Mouse (Mus musculus) neural tube, embryonic 12.5 days (tissue): ENCODE measurements at regions not wholly inside any gene's neighbourhood (a gene's known extent, or its start where the extent isn't known, plus 50 kb on each side); places are given as distances from the start of the nearest gene placed in this dataset.

Experiments
- ATAC-seq: fragments of 200-750 bp; cut with Nextera tagmentation; 2 replicates; pipeline ENCODE4 v1.8.0; 2017; ENCODE audit warnings: low read depth, mild to moderate bottlenecking, moderate TSS enrichment, moderate library complexity; ENCODE audit not compliant: low FRiP score
- H3K27ac ChIP-seq: fragments of 300-500 bp; sonication (generic); 2 replicates; pipeline ENCODE4 v1.5.1; 2016
- H3K27me3 ChIP-seq: fragments of 300-500 bp; sonication (generic); replicated peaks from 2 replicates; pipeline ENCODE4 v1.6.1; 2016; ENCODE audit warnings: mild to moderate bottlenecking
- H3K36me3 ChIP-seq: fragments of 300-500 bp; sonication (generic); 2 replicates; pipeline ENCODE4 v1.6.1; 2016; ENCODE audit warnings: mild to moderate bottlenecking
- H3K4me1 ChIP-seq: fragments of 300-500 bp; sonication (generic); 2 replicates; pipeline ENCODE4 v1.6.1; 2016
- H3K4me2 ChIP-seq: fragments of 300-500 bp; sonication (generic); replicated peaks from 2 replicates; pipeline ENCODE4 v1.6.1; 2016; ENCODE audit warnings: mild to moderate bottlenecking
- H3K4me3 ChIP-seq: fragments of 300-500 bp; sonication (generic); 2 replicates; pipeline ENCODE4 v1.5.1; 2016
- H3K9ac ChIP-seq: fragments of 300-500 bp; sonication (generic); 2 replicates; pipeline ENCODE4 v1.6.1; 2016; ENCODE audit warnings: mild to moderate bottlenecking
- H3K9me3 ChIP-seq: fragments of 300-500 bp; sonication (generic); 2 replicates; pipeline ENCODE4 v1.6.1; 2016; ENCODE audit warnings: mild to moderate bottlenecking
- WGBS: fragments of 180-500 bp; shearing (Covaris S2); methylation state at CpG from one replicate; pipeline ENCODE4 v1.1.7; 2016; 5-methylcytosine and 5-hydroxymethylcytosine counted together

DNA sequence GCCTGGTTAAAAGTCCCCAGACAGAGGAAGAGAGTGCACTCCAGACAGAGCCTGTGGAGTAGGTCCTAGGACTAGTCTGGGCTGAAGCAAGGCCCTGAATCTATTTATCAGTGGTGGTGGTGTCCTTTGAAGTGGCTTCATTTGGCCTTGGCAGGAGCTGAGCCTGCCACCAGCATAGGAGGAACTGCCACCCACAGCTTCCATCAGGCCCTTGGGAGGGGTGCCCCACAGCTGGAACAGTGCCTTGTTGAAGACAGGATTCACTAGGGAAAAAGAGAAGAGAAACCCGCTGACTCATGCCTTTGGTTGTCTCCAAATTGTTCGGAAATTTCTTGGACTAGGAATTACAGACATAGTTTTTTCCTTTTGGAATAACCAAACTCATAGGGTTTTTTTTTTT is 574.6 kb downstream of the Gsdmc2 start:
- 90% methylated on average over 2 of the region's 2 CpGs for WGBS
- no peak overlapping the region for H3K27ac ChIP-seq
- H3K9ac ChIP-seq, result no peak overlapping the region
- no peak overlapping the region for H3K4me3 ChIP-seq
- H3K27me3 ChIP-seq, result no peaks in the 10 kb centered on the region
- no peak for ATAC-seq
- H3K4me2 ChIP-seq, result no peak overlapping the region
- H3K4me1 ChIP-seq, result no peaks in the 10 kb centered on the region
- no peaks in the 10 kb centered on the region for H3K9me3 ChIP-seq
- H3K36me3 ChIP-seq, result no peaks in the 10 kb centered on the region

DNA sequence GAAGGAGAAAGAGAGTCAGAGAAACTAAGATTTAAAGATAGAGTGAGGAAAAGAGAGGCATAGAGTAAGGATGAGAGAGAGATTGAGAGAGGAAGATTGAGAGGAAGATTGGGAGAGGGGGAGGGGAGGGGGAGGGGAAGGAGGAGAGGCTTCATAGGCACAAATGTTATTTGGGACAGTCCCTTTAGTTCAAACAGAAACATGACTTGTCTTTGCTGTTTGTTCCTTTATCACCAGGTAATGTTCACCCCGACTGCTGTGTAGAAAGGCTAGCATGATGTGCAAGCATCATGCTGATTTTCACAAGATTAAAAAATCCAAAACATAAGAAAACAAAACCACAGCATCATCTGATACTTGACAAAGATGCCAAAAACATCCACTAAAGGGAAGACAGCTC is 579.1 kb downstream of the Gsdmc2 start:
- 91% methylated on average over 1 of the region's 1 CpGs for WGBS
- Histone ChIP-seq H3K4me2 (no peak overlapping the region), H3K27me3 (no peaks in the 10 kb centered on the region), H3K36me3 (no peaks in the 10 kb centered on the region), H3K9ac (no peak overlapping the region), H3K4me1 (no peaks in the 10 kb centered on the region), H3K9me3 (no peaks in the 10 kb centered on the region), H3K27ac (no peak overlapping the region), H3K4me3 (no peak overlapping the region)
- no peak for ATAC-seq

DNA sequence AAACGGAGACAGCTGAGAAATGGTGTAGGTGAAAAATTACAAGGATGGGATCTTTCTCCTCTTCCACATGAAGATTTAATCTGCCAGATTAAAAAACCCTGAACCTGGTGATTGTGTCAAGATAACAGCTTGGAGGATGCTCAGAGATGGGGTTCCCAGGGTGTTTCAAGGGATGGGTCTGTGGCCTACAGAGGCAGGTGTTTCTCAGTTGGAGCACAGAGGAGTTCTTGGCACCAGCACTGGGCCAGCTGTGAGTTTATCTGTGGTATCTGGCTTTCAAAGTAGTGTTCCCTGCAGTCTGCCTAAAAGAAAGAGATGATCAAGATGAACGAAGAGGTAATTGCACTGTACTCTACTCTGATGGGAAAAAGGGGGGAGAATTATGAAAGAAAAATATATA is 589.2 kb downstream of the Gsdmc2 start:
- WGBS, result 80% methylated on average over 2 of the region's 2 CpGs
- ATAC-seq, result no peak
- H3K9ac ChIP-seq, result no peak overlapping the region
- no peaks in the 10 kb centered on the region for H3K9me3 ChIP-seq
- H3K27me3 ChIP-seq, result no peaks in the 10 kb centered on the region
- H3K36me3 ChIP-seq, result no peaks in the 10 kb centered on the region
- no peak overlapping the region for H3K4me2 ChIP-seq
- H3K4me3 ChIP-seq, result no peak overlapping the region
- no peaks in the 10 kb centered on the region for H3K4me1 ChIP-seq
- H3K27ac ChIP-seq, result no peak overlapping the region

DNA sequence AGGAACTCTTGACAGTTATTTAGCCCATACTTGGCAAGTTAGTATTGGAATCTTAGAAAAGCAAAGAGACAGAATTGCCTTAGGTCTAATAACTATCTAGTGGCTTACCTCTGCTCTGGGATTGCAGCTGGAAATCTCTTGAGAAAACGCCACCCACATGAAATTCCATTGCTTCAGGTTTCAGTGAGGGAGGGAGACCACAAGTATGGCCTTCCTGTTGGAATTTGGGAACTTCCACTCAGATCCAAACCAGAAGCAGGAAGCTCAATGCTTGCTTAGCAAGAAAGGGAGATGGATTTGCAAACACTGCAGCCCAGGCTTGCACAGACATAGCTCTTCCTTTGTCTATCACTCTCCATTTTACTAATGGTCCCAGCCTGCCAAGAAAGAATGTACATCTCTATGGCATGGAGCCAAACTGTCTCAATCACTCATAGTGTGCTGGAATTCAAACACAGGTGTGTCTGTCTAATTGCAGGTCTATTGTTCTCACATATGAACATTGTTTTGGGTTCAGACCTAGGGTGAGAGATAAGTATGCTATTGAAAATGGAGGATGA is 592.1 kb downstream of the Gsdmc2 start:
- no peak for ATAC-seq
- Histone ChIP-seq H3K36me3 (no peaks in the 10 kb centered on the region), H3K9me3 (no peaks in the 10 kb centered on the region), H3K4me3 (no peak overlapping the region), H3K27ac (no peak overlapping the region), H3K4me2 (no peak overlapping the region), H3K9ac (no peak overlapping the region), H3K4me1 (no peaks in the 10 kb centered on the region), H3K27me3 (no peaks in the 10 kb centered on the region)
- 81% methylated on average over 1 of the region's 1 CpGs for WGBS

DNA sequence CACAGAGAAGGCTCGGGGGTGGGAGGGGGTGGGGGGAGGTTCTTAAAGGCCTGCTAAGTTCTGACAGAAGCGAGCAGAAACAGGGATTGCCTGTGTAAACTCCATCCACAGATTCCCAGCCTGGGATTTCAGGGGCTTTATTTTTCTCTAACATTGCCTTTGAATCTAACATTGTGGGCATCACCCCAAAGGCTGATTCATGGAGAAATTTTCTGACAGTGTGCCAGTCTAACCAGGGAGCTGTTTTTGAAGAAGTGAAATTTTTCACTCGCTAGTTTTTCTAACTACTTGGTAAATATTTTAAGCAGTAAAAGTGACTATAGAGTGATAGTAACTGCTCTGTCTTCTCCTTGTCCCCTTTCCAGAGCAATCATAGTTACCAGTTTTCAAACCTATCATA is 606.4 kb downstream of the Gsdmc2 start:
- Histone ChIP-seq H3K4me2 (no peak overlapping the region), H3K27me3 (no peaks in the 10 kb centered on the region), H3K9ac (no peak overlapping the region), H3K4me3 (no peak overlapping the region), H3K27ac (no peak overlapping the region), H3K4me1 (no peaks in the 10 kb centered on the region), H3K9me3 (no peaks in the 10 kb centered on the region), H3K36me3 (no peaks in the 10 kb centered on the region)
- 73% methylated on average over 3 of the region's 3 CpGs for WGBS
- no peak for ATAC-seq

DNA sequence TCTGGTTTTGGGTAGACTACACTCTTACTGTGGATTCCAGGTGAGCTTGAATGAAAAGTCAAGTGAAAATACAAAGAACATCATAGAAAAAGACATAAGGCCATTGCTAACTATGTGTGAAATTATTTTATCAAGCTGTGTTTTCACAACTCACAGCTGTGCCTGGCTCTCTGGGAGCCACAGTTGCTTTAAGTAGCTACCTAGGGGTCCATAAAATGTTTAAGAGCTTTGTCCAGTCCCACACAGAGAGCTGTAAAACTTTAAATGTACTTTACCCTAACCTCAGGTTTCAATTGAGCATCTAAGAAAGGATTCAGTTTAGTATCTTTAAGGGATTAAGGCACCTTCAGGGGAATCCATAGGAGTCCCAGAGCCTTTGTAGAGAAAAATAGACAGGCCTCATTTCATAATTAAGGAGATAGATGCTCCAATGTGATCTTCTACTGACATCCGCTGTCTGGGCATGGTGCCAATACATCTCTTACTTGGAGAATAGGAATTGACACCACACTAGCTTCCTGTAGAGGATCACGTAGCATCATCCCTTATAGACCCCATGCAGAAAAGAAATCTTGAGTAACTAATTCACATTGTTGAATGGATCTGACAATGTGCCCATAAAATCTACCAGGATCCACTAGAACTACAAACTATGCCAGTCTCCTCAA is 626.5 kb downstream of the Gsdmc2 start:
- Histone ChIP-seq H3K27ac (no peak overlapping the region), H3K4me2 (no peak overlapping the region), H3K27me3 (no peaks in the 10 kb centered on the region), H3K36me3 (no peaks in the 10 kb centered on the region), H3K9me3 (no peaks in the 10 kb centered on the region), H3K4me1 (no peaks in the 10 kb centered on the region), H3K9ac (no peak overlapping the region), H3K4me3 (no peak overlapping the region)
- ATAC-seq, result no peak
- WGBS, result 78% methylated on average over 2 of the region's 2 CpGs

DNA sequence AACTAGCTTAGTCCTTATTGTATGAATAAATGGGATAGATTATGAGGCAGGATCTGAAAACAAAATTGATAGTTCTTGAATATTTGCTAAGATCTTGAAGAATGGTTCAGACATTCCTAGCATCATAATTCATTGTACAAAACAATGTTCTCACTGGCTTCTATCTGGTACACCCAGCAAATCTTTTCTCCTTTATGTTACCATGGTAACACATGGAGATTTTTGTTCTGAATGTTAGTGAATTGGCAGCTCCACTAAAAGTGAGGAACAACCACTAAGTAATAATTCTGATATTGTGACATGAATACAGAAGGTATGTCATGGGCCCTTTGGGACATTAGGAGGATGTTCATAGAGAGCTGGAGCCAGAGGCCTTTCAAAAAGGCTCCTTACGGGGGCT is 639.8 kb downstream of the Gsdmc2 start:
- no peak overlapping the region for H3K27ac ChIP-seq
- 83% methylated on average over 1 of the region's 1 CpGs for WGBS

DNA sequence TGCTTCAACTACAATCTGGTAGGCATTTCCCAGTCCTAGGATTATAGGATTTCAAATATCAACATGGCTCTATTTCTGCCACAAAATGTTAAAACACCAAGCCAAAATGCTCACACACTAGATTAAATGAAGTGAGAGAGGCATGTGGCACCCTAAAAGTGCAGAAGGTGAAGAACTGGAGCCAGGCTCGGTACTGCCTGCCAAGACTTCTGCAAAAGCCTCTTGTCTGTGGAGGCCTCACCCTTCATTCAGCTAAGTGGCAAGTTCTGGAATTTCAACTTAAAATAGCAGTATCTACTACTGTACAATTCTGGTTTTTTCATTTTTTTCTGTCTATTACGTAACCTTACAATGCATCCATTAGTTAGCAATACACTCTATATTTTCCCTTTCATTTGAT is 649.9 kb downstream of the Gsdmc2 start:
- no peaks in the 10 kb centered on the region for H3K9me3 ChIP-seq
- 95% methylated on average over 2 of the region's 2 CpGs for WGBS
- H3K4me3 ChIP-seq, result no peak overlapping the region
- H3K4me1 ChIP-seq, result no peaks in the 10 kb centered on the region; the same call in 1 of the 2 replicates
- H3K9ac ChIP-seq, result no peak overlapping the region
- H3K27ac ChIP-seq, result no peak overlapping the region
- H3K4me2 ChIP-seq, result no peak overlapping the region
- H3K27me3 ChIP-seq, result no peaks in the 10 kb centered on the region
- no peak for ATAC-seq
- no peaks in the 10 kb centered on the region for H3K36me3 ChIP-seq

More for the DNA sequence above, 639.8 kb downstream of the Gsdmc2 start:
- H3K4me2 ChIP-seq, result no peak overlapping the region
- no peak overlapping the region for H3K4me3 ChIP-seq
- H3K27me3 ChIP-seq, result no peaks in the 10 kb centered on the region
- H3K36me3 ChIP-seq, result no peaks in the 10 kb centered on the region
- H3K4me1 ChIP-seq, result no peaks in the 10 kb centered on the region
- no peak overlapping the region for H3K9ac ChIP-seq
- no peaks in the 10 kb centered on the region for H3K9me3 ChIP-seq
- no peak for ATAC-seq

DNA sequence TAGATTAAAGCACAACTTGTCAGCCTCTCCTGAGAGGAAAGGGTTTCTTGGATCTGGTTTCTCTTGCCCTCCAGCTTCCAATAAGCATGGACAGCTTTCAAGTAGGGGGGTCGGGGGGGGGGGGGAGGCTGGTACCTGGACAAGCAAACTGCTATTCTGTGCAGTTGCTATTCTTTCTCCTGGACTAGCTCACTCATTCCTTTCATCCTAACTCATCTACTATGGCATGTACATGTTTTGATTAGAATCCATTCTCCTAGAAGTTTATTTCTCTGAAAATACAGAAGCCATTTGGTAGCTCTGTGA is 650.5 kb downstream of the Gsdmc2 start:
- Histone ChIP-seq H3K27me3 (no peaks in the 10 kb centered on the region), H3K36me3 (no peaks in the 10 kb centered on the region), H3K4me2 (no peak overlapping the region), H3K9me3 (no peaks in the 10 kb centered on the region), H3K4me3 (no peak overlapping the region), H3K4me1 (no peaks in the 10 kb centered on the region; the same call in 1 of the 2 replicates), H3K27ac (no peak overlapping the region), H3K9ac (no peak overlapping the region)
- 0% methylated on average over 1 of the region's 1 CpGs for WGBS
- ATAC-seq, result no peak

DNA sequence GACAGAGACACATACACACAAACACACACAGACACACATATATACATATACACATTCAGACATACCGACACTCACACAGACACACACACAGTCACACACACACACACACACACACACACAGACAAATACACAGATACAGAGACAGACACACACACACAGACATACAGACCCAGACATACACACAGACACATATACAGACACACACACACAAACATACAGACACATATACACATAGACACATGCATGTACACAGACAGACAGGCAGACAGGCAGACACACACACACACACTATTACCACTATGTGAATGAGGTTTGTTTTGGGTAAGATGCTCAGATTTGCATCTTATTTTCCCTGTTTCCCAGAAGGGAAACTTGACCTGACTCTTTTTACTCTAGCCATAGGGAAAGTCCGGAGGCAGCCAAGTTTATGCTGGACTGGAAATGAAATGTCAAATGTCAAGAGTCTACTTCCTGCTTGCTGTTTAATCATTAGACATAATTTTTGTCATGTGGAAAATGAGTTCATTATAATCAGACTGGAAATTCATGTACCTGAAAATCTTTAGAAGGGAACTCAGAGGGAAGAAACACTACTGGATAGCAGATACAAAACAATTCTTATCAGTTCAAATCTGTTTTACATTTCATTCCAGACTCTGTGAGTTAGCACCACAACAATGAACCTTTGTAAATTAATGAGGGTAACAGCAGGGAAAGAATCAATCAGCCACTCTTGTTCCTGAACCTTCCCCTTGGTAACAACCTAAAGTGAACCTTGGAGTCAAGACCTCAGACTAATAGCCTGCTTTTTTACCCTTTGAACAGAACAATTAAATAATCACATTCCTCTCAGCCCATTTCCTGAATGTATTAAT is 651.1 kb downstream of the Gsdmc2 start:
- H3K27ac ChIP-seq, result no peak overlapping the region
- H3K4me2 ChIP-seq, result no peak overlapping the region
- no peaks in the 10 kb centered on the region for H3K36me3 ChIP-seq
- no peak overlapping the region for H3K9ac ChIP-seq
- no peaks in the 10 kb centered on the region for H3K9me3 ChIP-seq
- ATAC-seq, result no peak
- no peak overlapping the region for H3K4me3 ChIP-seq
- WGBS, result 64% methylated on average over 2 of the region's 2 CpGs
- H3K27me3 ChIP-seq, result no peaks in the 10 kb centered on the region
- H3K4me1 ChIP-seq, result no peaks in the 10 kb centered on the region; the same call in 1 of the 2 replicates

DNA sequence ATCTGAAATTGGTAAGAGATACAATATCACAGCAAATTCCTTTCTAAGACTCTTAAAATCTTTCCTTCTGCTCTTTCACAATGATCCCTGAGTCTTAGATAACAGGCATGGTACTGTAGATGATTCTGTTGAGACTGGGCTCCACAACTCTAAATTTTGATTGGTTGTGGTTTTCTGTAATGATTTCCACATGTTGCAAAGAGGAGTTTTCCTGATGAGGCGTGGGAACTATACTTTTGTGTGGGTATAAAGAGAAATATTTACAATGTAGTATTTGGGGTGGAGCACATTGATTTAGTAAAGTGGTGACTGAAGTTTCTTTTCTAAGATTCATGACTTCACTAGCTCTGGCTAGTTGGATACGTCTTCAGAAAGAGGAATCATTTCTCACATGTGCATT is 653.2 kb downstream of the Gsdmc2 start:
- H3K9ac ChIP-seq, result no peak overlapping the region
- ATAC-seq, result no peak
- no peaks in the 10 kb centered on the region; the same call in 1 of the 2 replicates for H3K4me1 ChIP-seq
- no peaks in the 10 kb centered on the region for H3K36me3 ChIP-seq
- H3K4me3 ChIP-seq, result no peak overlapping the region
- WGBS, result 77% methylated on average over 2 of the region's 2 CpGs
- no peak overlapping the region for H3K4me2 ChIP-seq
- H3K9me3 ChIP-seq, result no peaks in the 10 kb centered on the region
- H3K27ac ChIP-seq, result no peak overlapping the region
- no peaks in the 10 kb centered on the region for H3K27me3 ChIP-seq

DNA sequence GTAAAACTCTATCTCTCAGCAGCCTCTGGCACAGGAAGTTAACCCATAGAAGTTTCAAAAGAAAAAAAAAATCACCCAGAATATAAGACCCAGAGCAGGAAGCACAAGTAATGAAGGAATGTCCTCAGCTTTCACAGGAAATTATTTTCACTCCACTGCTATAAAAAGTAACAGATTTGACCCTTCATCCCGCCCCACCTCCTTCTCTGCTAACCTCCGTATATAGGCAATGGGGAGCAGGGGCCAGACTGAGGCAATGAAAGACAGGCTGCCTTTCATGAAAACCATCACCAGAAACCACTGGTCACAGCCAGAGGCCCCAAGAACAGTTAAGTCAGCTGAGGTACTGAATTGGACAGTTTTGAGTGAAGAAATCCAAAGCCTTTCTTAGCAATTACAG is 654.9 kb downstream of the Gsdmc2 start:
- Histone ChIP-seq H3K27ac (no peak overlapping the region), H3K4me2 (no peak overlapping the region), H3K4me3 (no peak overlapping the region), H3K9ac (no peak overlapping the region), H3K4me1 (no peaks in the 10 kb centered on the region; the same call in 1 of the 2 replicates), H3K9me3 (no peaks in the 10 kb centered on the region), H3K36me3 (no peaks in the 10 kb centered on the region), H3K27me3 (no peaks in the 10 kb centered on the region)
- ATAC-seq, result no peak
- WGBS, result 50% methylated on average over 2 of the region's 2 CpGs
